Mouse (Mus musculus) hindlimb bud, embryonic 11.5 days (tissue): Measurements from ENCODE around the gene Pola1.
"Not testable (repeated sequence)": the region's sequence is repeated elsewhere in the genome, so short reads cannot be mapped to it uniquely, and the experiment has no call there.

Experiments used
- DNase-seq: peaks from one replicate; pipeline ENCODE4 v3.0.0-alpha.2; 2012; ENCODE audit warnings: low read depth, low spot score; ENCODE audit errors: extremely low spot score

Pola1 gene

GRCm38 (mm10) chrX:93465711-93466110 is 166.2 kb downstream of the Pola1 start:
- no peak for DNase-seq

- DNase-seq = no peak
Measured at GRCm38 (mm10) chrX:93429738-93430260, 202.2 kb downstream of the Pola1 start.

GRCm38 (mm10) chrX:93428956-93429737 is 202.8 kb downstream of the Pola1 start:
- no peak for DNase-seq

- not testable (repeated sequence) for DNase-seq
Measured at GRCm38 (mm10) chrX:93400871-93401270, 231.1 kb downstream of the Pola1 start.

GRCm38 (mm10) chrX:93397089-93397488 is 234.9 kb downstream of the Pola1 start:
- DNase-seq = no peak

- no peak for DNase-seq
Measured at GRCm38 (mm10) chrX:93377285-93377972, 254.5 kb downstream of the Pola1 start.

GRCm38 (mm10) chrX:93373503-93373902 is 258.5 kb downstream of the Pola1 start:
- no peak for DNase-seq

- DNase-seq = no peak
Measured at GRCm38 (mm10) chrX:93369708-93370107, 262.2 kb downstream of the Pola1 start.

- DNase-seq = no peak
Measured at GRCm38 (mm10) chrX:93368211-93368610, 263.7 kb downstream of the Pola1 start.

GRCm38 (mm10) chrX:93321336-93321735 is 310.6 kb downstream of the Pola1 start:
- no peak for DNase-seq

- no peak for DNase-seq
Measured at GRCm38 (mm10) chrX:93319979-93320378, 312.0 kb downstream of the Pola1 start.

GRCm38 (mm10) chrX:93317577-93317976 is 314.4 kb downstream of the Pola1 start:
- no peak for DNase-seq

- no peak for DNase-seq
Measured at GRCm38 (mm10) chrX:93305780-93306179, 326.2 kb downstream of the Pola1 start.

GRCm38 (mm10) chrX:93301798-93302197 is 330.2 kb downstream of the Pola1 start:
- DNase-seq = no peak

- DNase-seq = no peak
Measured at GRCm38 (mm10) chrX:93300183-93300815, 331.7 kb downstream of the Pola1 start.

GRCm38 (mm10) chrX:93299771-93300170 is 332.2 kb downstream of the Pola1 start:
- no peak for DNase-seq

GRCm38 (mm10) chrX:93299046-93299626 is 332.8 kb downstream of the Pola1 start:
- DNase-seq = no peak

GRCm38 (mm10) chrX:93297001-93297441 is 334.9 kb downstream of the Pola1 start:
- DNase-seq = no peak

- no peak for DNase-seq
Measured at GRCm38 (mm10) chrX:93295819-93296218, 336.1 kb downstream of the Pola1 start.

GRCm38 (mm10) chrX:93294736-93295490 is 337.0 kb downstream of the Pola1 start:
- DNase-seq = no peak
